Mouse (Mus musculus) retina, adult 2 months (tissue): ENCODE measurements at regions not wholly inside any gene's neighbourhood (a gene's known extent, or its start where the extent isn't known, plus 50 kb on each side); places are given as distances from the start of the nearest gene placed in this dataset.
"Not testable (repeated sequence)": the region's sequence is repeated elsewhere in the genome, so short reads cannot be mapped to it uniquely, and the experiment has no call there.

Experiments used
- DNase-seq: peaks from one replicate; pipeline ENCODE4 v3.0.0-alpha.2; 2012; ENCODE audit warnings: low read depth, low spot score

DNA sequence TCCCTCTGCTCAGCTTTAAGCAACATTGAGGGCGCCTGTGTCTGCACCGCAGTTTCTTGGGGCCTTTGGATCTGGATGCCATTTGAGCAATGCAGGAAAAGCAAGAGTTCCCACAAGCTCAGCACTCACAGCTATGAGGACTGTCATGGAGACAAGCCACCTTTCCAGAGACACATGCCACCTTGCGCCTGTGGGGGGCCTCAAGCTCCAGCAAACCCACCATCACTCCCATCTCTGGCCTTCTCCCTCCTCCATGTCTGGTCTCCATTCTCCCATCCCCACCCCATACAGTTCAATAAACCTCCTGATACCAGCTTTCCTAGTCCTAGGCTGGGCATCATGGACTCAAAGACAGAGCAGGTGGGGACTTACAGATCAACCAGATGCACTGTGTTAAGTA lies 97.8 kb downstream of the Wdr11 start:
- DNase-seq, result no peak

DNA sequence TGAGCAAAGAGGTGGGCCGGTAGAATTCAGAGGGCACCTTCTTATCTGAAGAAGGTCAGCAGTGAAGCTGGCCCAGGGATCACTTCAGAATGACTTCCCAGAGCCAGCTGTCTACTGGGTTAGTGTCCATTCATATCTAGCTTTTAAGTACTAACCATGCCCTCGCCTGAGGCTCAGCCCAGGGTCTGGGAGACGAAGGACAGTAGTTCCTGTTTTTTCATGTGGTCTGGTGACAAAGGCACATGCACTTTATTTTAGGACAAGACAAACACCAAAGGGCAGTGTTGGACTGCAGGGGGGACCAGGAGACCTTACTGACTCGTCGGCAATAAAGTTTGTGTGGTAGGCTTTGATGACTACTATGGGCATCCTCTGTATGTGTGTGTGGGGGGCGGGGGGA lies 99.2 kb downstream of the Wdr11 start:
- DNase-seq, result no peak

DNA sequence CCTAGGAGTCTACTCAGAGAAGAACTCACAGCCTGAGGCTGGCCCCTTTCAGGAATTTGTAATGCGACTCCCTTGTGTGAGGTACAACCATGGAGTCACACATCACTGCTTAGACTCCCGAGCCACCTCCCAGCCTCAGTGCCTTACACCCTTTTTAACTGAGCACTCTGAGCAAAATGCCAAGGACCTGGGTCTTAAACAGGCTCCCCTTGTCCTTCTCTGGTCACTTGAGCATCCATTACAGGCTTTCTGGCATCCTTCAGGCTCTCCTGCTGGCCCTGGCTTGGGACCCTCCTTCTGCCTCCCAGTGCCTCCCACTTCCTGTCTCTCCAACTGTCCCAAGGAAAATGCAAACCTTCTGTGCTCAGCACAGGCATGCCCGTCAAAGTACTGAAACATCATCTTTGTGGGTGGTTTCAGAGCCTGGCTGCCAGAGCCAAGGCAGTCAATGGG lies 100.0 kb downstream of the Wdr11 start:
- DNase-seq, result no peak

DNA sequence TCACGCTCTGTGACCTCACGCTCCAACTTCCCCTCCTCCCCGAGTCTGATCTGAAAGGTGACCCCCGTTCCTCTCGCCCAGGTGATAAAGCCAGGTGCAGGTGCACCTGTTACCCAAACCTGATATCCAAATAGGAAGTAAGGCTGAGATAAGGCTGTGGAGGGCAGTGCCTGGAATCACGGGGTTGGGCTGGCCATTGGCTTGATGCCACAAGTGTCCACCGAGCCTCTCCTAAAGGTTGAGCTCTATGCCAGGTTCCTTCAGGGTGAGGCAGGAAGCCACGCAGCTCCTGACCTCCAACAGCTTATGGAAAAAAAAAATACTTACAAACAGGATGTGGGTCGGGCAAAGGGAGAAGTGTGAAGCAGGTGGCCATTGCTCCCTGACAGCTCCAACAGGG lies 102.0 kb downstream of the Wdr11 start:
- no peak for DNase-seq

DNA sequence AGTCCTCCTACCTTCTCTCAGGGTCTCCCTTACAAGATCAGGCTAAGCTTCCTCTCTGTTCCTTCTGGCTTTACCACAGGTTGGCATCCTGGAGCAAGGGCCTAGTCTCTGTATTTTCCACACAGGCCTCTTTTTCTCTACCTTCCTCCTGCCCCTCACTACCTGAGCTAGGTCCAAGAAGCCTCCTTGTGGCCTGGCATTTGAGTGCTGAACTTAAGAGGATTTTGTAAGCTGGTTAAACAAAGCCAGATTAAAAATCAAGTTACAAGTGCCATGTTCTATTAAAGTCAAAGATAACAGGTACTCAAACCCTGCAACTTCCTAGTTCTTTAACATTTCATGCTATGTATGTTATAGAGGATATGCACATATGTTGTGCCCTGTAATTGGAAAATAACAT lies 102.5 kb downstream of the Wdr11 start:
- no peak for DNase-seq

DNA sequence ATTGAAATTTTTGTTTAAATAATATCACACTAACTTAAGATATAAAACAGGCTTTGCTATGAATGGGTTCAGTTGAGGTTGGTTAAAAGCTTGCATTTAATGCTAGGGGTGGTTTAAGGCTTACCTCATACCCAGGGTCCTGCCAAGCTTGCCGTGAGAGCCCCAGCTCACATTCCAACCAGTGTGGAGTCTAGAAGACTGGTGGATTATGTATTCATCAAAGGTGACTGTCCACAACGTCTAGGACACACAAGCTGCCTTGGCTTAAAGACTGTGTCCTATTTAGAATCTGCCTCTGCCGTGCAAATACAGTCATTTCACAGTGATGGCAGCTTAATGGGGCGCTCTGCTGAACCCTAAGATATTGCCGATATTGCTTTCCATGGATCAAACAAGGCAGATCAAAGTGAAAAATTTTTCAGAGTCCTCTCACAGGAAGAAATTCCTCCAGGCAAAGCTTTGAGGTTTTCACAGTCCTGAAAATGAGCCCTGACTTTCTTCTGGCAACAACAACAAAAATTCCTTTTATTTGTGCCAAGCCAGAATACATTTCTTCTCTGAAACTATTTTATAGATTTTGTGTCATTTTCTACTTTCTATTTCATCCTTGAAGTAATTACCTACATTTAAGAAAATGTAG lies 108.4 kb downstream of the Wdr11 start:
- no peak for DNase-seq

DNA sequence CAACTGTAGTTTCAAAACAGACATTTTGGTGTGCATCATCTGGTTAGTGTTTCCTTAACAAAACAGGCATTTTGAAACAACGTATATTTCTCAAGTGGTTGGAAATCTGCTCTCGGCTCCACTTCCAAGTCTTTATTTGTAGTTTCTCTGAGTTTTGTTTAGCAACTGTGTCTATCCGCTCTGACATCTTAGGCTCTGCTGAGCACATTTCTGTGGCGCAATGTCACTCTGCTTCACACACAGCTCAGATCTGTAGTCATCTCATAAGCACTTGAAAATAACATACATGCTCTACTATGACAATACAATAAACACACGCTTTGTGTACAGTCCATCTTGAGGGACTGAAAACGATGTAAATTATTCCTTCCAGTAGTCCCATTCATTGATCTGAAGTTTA lies 135.9 kb downstream of the Wdr11 start:
- no peak for DNase-seq

DNA sequence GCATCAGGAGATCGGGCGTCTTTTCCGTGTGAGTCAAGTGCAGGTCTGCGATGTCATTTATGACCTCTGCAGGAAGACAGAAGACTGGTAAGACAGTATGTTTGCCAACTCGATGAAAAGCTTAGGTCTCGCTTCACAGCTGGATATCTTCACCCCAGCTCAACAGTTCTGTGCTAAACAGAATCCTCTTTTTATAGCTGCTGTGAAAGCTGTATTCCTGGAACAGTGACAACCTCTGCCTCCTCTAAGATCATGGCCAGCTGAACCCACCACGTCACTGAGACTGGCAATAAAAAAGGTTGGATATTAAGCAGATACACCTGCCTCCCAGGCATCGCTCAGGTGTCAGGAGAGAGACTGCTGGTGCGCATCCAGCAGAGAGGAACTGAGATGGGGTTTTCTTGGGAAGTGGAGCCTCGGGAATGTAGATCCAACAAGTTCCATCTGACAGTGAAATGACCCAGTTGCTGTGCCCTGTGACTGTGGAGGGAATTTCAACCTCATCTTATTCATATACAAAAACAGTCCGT lies 138.1 kb downstream of the Wdr11 start:
- DNase-seq, result no peak

DNA sequence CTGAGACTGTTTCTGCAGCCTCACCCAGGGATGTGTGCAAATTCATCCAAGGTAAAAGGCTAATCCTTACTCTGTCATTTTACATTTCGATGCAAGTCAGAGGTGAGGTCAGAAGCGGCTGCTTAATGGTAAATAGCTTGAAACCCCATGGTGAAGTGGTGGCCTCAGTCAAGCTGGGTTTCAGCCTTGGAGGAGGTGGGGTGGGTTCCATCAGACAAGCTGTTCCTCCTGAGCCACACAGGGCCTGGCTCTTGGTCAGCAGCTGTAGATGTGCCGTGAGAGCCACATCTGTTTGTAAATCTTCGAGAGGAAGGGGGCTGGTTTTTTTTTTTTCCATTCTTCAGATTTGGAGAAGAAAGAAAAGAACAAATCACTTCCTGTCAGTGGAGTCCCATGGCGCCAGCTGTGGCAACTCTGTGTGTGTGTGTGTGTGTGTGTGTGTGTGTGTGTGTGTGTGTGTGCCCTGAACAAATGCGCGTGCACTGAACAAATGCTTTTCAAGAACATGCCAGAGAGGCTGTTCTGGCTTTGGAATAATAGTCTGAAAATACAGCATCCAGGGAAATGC lies 139.2 kb downstream of the Wdr11 start:
- no peak for DNase-seq

DNA sequence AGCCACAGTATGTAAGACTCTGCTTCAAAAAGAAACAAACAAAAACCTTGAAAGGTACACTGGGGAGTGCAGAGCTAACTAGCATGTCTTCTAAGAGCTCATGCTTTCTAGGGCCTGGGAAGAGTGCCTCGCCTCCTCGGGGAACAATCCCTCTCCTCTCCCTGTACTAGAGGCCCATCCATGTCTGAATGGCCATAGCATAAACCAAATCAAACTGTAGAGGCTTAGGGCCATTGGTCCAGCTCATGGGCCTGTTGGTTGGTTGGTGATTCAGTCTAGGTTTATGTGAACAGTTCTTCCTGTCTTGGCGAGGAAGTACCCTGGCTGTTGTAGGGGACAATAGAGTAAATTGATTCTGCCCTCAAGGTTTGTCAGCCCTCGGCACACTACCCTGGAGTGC lies 151.0 kb downstream of the Wdr11 start:
- no peak for DNase-seq

DNA sequence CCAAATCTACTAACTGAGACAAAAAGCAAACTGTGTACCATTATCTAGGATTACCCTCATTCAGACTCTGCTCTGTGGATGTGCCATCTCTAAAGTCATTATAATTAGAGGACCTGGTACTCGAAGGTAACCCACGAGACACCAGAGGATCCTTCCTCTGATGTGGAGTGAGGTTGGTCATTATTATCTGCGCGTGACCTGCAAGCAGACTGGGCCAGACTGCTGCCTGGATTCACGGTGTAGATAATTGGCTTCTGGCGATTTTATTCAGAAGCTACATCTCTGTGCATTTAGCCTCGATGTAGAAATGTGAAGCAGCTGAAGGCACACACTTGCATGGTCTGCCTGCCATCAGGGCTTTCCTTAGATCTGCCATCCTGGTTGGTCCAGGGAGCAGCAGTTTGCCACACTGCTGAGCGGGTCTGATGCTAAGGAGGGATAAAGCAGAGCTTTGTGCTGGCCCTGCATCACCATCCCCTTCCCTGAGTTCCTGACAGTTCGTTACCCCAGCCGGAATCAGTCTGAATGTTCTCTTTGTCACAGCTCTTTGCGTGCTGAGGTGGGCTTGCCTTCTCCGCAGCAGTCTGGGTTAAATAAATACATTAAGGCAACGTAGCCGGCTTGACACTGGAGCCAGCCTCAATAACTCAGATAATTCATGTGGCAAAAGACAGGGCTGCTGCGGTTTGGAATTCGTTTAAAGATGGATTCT lies 152.4 kb downstream of the Wdr11 start:
- DNase-seq, result no peak

DNA sequence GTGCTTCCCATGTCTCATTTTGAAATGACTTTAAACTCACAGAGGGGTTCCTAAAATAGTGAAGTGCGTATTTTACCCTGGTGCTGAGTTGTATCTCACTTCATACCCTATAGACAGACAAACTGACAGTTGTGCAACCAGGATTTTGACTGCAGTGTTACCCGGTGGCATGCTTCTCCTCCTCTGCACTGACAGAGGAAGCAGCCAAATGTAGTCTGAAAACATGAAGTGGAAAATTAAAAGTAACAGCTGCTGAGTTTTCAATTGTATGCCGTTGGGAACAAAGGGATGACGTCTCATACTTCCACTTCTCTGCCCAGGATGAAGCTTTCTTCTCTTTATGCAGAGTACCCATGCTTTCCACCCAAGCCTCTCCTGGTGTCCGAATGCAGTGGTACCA lies 155.0 kb downstream of the Wdr11 start:
- DNase-seq, result no peak

DNA sequence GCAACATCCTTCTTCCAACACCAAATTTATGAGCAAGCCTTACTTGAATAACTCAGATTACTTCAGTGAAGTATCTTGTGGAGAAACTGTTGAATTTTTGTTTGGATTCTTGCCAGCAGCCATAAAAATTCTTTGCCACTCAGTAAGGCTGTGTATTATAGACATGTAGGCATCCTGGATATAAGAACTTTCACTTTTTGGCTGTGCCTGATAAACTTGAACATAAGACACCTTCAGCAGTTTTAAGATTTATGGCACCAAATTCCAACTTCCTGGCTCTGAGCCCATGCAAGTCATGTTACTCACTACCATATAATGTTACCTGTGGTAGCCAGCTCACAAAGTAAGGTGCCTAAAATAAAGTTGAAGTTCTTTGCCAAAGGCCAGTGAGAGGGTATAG lies 159.3 kb downstream of the Wdr11 start:
- DNase-seq, result no peak

DNA sequence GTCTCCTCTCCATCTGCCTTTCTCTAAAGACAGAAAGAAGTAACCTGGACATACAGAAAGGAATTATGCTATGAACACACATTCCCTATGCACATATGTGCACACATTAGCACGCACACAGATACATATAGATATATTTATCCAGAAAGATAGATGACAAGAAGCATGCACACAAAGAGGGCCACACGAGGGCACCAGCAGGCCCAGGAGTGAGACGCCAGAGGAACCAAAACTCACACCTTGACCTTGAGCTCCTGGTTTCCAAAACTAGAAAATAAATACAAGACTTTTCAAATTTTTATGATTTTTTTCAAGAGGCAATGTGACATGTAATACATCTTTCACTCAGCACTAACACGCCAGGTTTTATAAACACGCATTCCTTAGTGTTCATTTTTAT lies 163.1 kb downstream of the Wdr11 start:
- no peak for DNase-seq

DNA sequence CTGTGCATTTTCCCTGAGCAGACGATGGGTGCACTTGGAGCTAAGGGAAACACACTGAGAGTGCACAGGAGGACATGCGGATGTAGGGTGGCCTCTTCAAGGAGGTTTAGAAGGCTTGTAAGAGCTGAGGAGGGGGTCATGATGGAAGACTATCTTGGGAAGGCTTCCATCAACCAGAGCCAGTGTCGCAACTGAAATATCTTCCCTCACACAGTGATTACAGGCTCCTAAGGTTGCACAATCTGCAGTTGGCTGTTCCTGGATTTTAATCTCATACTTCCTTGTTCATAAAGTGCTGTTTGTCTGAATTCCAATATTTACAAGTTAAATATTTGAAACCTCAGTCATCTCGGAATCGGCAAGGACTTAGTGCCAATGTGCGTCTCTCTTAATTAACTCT lies 164.5 kb downstream of the Wdr11 start:
- DNase-seq, result no peak

DNA sequence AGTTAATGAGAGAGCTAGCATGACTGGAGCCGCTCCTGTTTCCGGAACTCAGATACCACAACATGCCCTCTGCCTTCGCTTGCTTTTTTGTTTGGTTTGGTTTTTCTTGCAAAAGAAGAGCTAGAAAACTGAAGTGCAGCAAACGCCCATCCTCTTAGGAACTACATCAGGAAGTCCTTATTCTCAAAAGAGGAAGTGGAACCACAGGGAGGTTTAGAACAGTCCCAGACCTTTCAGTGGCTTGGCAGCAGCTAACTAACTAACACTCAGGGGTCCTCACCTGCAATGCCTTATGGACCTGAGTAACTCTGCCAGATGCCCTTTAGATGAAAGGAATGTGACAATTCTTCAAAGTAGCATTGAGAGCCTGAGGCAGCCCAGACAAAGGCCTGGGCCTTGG lies 168.2 kb downstream of the Wdr11 start:
- no peak for DNase-seq

DNA sequence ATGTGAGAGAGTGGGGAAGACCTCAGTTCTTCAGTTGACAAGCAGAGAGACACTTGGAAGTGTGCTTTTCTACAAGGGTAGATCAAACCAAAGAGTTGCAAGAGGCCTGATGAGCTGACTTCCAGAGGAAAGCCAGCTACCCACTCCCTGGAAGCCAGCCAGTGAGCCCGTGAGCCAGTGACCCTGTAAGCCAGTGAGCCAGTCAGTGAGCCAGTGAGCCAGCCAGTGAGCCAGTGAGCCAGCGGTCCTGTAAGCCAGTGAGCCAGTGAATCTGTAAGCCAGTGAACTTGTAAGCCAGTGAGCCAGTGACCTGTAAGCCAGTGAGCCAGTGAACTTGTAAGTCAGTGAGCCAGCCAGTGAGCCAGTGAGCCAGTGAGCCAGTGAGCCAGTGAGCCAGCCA lies 168.7 kb downstream of the Wdr11 start:
- no peak for DNase-seq

DNA sequence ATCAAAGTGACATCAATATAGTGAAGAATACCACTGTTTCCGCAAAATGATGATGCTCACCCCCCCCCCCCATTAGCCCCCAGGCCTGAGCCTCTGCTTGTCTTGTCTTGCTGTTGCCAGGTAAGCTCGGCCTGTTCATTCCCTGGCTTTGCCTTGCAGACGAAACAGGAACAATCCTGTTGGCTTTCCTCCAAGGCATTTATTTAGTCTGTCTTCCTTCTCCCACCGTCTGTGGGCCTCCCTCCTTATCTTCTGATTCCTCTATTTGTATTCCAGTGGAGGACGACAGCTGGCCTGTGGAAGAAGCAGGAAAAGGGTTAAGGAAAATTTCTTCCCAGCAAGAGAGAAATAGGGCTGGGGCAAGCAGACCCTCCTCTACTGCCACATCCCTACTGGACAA lies 172.1 kb downstream of the Wdr11 start:
- DNase-seq, result no peak

DNA sequence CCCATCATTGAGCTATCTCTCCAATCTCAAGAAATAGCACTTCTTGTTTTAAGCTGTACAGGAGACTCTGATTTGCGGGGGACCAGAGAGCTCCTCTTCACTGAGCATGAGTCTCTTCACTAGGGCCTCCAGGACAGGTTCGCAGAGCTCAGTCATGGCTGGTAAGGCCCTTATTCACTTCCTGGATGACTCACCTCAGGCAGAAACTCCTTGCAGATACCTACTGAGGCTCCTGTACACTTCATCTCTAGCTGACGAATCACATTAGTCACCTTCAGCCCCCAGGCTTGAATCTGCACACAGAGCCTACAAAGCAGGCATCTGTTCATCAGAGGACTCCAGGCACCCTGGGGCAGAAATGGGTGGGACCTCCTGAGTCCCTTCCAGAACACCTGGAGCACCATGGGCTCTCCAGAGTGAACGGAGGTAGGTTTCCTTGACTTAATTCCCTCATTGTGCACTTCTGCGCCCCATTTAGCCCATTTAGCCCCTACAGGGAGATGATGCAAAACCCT lies 172.8 kb downstream of the Wdr11 start:
- no peak for DNase-seq

DNA sequence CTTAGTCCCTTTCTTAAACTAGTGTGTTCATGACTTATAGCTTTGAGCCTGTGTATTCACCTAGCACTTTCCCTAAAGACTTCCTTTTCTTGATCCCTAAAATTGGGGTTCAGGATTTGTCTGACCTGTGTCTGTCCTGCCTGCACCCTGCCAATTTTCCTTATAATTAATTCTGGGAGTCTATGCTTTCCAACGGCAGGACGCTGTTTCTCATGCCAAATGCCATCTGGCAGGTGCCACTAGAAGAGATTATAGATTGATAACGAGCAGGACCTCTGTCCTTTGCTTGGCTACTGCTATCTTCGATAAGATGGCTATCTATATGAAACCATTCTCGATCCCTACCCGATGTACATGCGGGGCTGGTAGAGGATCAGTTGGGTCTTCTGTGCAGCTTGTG lies 174.0 kb downstream of the Wdr11 start:
- no peak for DNase-seq

DNA sequence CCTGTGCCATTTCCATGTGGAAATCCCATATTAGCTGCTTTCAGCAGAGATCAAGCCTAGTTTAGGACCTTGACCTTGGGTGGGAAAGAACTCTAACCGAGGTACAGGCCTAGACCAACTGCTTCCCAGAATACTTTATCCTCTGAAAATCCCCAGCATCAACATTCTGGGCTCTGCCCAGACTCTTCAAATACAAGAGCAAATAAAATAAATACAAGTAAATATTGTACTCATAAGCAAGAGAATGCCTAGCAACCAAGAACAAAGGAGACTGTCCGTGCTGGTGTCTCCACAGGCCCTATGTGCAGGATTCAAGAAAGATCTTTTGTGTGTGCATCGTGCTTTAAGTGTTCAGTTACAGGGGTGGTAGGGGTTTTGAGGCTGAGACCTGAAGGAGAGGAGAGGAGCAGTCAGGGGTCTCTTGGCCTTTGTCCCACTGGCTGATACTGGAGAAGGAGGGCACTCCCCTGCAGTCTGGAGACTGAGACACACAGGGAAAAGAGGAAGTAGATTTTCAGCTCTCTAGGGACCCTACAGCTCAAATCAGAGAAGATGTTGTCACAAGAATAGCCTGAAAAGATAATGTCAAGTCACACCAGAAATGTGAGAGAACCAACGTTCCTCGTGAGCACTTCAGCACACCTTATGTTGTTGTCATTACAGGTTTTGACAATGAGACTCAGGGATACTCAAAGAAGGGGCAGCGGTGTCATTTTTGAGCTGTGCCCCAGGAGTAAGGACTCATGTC lies 174.6 kb downstream of the Wdr11 start:
- no peak for DNase-seq

DNA sequence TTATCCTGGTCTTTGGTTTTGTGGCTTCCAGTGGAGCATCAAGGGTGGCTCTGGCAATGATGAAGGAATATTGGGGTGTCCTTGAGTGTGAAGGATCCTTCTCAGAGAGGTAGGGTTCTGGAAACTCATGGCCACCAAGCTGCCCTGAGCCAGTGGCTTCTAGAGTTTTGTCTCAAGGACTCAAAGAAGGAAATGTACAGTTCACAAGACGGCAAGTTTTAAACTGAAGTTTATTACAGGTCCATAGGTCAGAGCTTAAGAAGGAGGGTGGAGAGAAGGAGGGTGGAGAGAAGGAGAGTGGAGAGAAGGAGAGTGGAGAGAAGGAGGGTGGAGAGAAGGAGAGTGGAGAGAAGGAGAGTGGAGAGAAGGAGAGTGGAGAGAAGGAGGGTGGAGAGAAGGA lies 178.0 kb downstream of the Wdr11 start:
- not testable (repeated sequence) for DNase-seq
